Mouse (Mus musculus) CH12.LX (cell line): Measurements from ENCODE around the gene Hist1h2af. TPM values are rescaled to one million over a fixed set of nuclear protein-coding genes. Genes with fewer than 3 reads are reported as not detected.

Source experiments
- DNase-seq: peaks from one replicate; pipeline ENCODE4 v3.0.0-alpha.2; 2013; ENCODE audit errors: extremely low read depth
- H3K27ac ChIP-seq: 2 replicates; pipeline ENCODE4 v1.5.1; 2012; ENCODE audit warnings: low read depth, mild to moderate bottlenecking, control low read depth, moderate library complexity; ENCODE audit not compliant: insufficient read depth
- H3K27me3 ChIP-seq: replicated peaks from 2 replicates; pipeline ENCODE3; 2012; ENCODE audit warnings: inconsistent platforms
- H3K36me3 ChIP-seq, 2 experiments: replicated peaks in 1 of 2; 2 replicates each; pipeline versions ENCODE3 to v1.6.1; 2012; ENCODE audit warnings: inconsistent platforms in 1 of 2, low read length in 1 of 2, mild to moderate bottlenecking in 1 of 2, mixed read lengths in 1 of 2, moderate library complexity in 1 of 2; ENCODE audit not compliant: control insufficient read depth in 1 of 2, insufficient read depth in 1 of 2
- H3K4me1 ChIP-seq, 2 experiments: 2 replicates each; pipeline ENCODE4 v1.6.1; 2012; ENCODE audit warnings: inconsistent platforms in 1 of 2, moderate library complexity in 1 of 2; ENCODE audit not compliant: insufficient read depth in 2 of 2, control insufficient read depth in 1 of 2
- H3K4me2 ChIP-seq: 2 replicates; pipeline ENCODE4 v1.6.1; 2012; ENCODE audit warnings: low read depth, mild to moderate bottlenecking, control low read depth; ENCODE audit not compliant: poor library complexity, insufficient read depth, severe bottlenecking
- H3K4me3 ChIP-seq, 3 experiments: fragments of 150-350 bp in 1 of 3; sonication (generic) in 1 of 3; replicated peaks in 1 of 3; 2 replicates each; pipeline versions ENCODE3 to v1.5.1; 2011 to 2012; ENCODE audit warnings: low read depth in 2 of 3, low read length in 2 of 3, mild to moderate bottlenecking in 2 of 3, moderate library complexity in 2 of 3, control low read depth in 1 of 3, improper control_type of control experiment in 1 of 3, inconsistent platforms in 1 of 3, mixed read lengths in 1 of 3; ENCODE audit not compliant: poor library complexity in 1 of 3
- H3K79me2 ChIP-seq: replicated peaks from 2 replicates; pipeline ENCODE4 v1.6.1; 2012; ENCODE audit warnings: mild to moderate bottlenecking, moderate library complexity; ENCODE audit not compliant: control insufficient read depth, poor library complexity, insufficient read depth, severe bottlenecking; ENCODE audit errors: extremely low read depth
- H3K9ac ChIP-seq: 2 replicates; pipeline ENCODE4 v1.6.1; 2012; ENCODE audit warnings: low read depth, mild to moderate bottlenecking, control low read depth, moderate library complexity; ENCODE audit not compliant: insufficient read depth
- H3K9me3 ChIP-seq: replicated peaks from 2 replicates; pipeline ENCODE3; 2012; ENCODE audit warnings: low read length, inconsistent platforms, mixed read lengths
- BHLHE40 ChIP-seq: IDR thresholded peaks from 2 replicates; pipeline ENCODE4 v1.6.1; 2011; ENCODE audit warnings: mild to moderate bottlenecking, low read depth, low read length, improper control_type of control experiment
- CHD1 ChIP-seq: IDR thresholded peaks from 2 replicates; pipeline ENCODE4 v1.6.1; 2012; ENCODE audit warnings: low read depth, low read length, improper control_type of control experiment, inconsistent platforms
- CHD2 ChIP-seq: IDR thresholded peaks from 2 replicates; pipeline ENCODE4 v1.6.1; 2011; ENCODE audit warnings: low read length, improper control_type of control experiment
- GABPA ChIP-seq: IDR thresholded peaks from 2 replicates; pipeline ENCODE4 v1.6.1; 2012; ENCODE audit warnings: low read depth, low read length, improper control_type of control experiment, inconsistent platforms; ENCODE audit not compliant: insufficient replicate concordance
- JUND ChIP-seq: conservative IDR thresholded peaks from 2 replicates; pipeline ENCODE4 v1.6.1; 2011; ENCODE audit warnings: low read depth, low read length, improper control_type of control experiment
- MAFK ChIP-seq: IDR thresholded peaks from 2 replicates; pipeline ENCODE4 v1.6.1; 2011; ENCODE audit warnings: low read length, improper control_type of control experiment; ENCODE audit not compliant: insufficient replicate concordance
- MAX ChIP-seq: IDR thresholded peaks from 2 replicates; pipeline ENCODE4 v1.6.1; 2011; ENCODE audit warnings: low read length, improper control_type of control experiment
- MAZ ChIP-seq: IDR thresholded peaks from 2 replicates; pipeline ENCODE4 v1.6.1; 2012; ENCODE audit warnings: low read depth, mild to moderate bottlenecking, inconsistent platforms, low read length, improper control_type of control experiment, moderate library complexity
- MEF2A ChIP-seq: IDR thresholded peaks from 2 replicates; pipeline ENCODE4 v1.6.1; 2014; ENCODE audit warnings: low read depth, mild to moderate bottlenecking, inconsistent platforms, low read length, improper control_type of control experiment, borderline replicate concordance
- MXI1 ChIP-seq: IDR thresholded peaks from 2 replicates; pipeline ENCODE4 v1.6.1; 2011; ENCODE audit warnings: mild to moderate bottlenecking, low read depth, low read length, improper control_type of control experiment
- MYC ChIP-seq: IDR thresholded peaks from 2 replicates; pipeline ENCODE4 v1.6.1; 2011; ENCODE audit warnings: low read depth, mild to moderate bottlenecking, improper control_type of control experiment, low read length
- NELFE ChIP-seq: IDR thresholded peaks from 2 replicates; pipeline ENCODE4 v1.6.1; 2011; ENCODE audit warnings: low read depth, low read length, improper control_type of control experiment
- NRF1 ChIP-seq: IDR thresholded peaks from 2 replicates; pipeline ENCODE4 v1.6.1; 2014; ENCODE audit warnings: low read depth, mild to moderate bottlenecking, inconsistent platforms, low read length, improper control_type of control experiment, moderate library complexity
- SIN3A ChIP-seq: IDR thresholded peaks from 2 replicates; pipeline ENCODE4 v1.6.1; 2012; ENCODE audit warnings: low read length, improper control_type of control experiment, inconsistent platforms
- TBP ChIP-seq: conservative IDR thresholded peaks from 2 replicates; pipeline ENCODE4 v1.6.1; 2011; ENCODE audit warnings: low read depth, low read length, improper control_type of control experiment
- TCF12 ChIP-seq: IDR thresholded peaks from 2 replicates; pipeline ENCODE4 v1.6.1; 2014; ENCODE audit warnings: low read depth, mild to moderate bottlenecking, inconsistent platforms, low read length, improper control_type of control experiment
- USF1 ChIP-seq: IDR thresholded peaks from 2 replicates; pipeline ENCODE4 v1.6.1; 2014; ENCODE audit warnings: low read depth, mild to moderate bottlenecking, inconsistent platforms, low read length, improper control_type of control experiment
- USF2 ChIP-seq: conservative IDR thresholded peaks from 2 replicates; pipeline ENCODE4 v1.6.1; 2011; ENCODE audit warnings: low read depth, low read length, improper control_type of control experiment
- dilution Hi-C: fragments of 300-500 bp; cut with MboI; formaldehyde crosslinking; loops from 2 replicates; pipeline ENCODE4 v1.14.3; 2020; ENCODE audit warnings: low sequenced_read_pairs; ENCODE audit not compliant: extremely low pct_unique_long_range_greater_than_20kb, extremely low pct_ligation_motif_present
- in situ Hi-C: fragments of 300-500 bp; cut with MboI; formaldehyde crosslinking; loops from 3 replicates; pipeline ENCODE4 v1.14.3; 2019; ENCODE audit warnings: low sequenced_read_pairs, low pct_ligation_motif_present, low pct_unique_long_range_greater_than_20kb, mixed read lengths
- polyA plus RNA-seq: library from polyadenylated mRNA; unstranded; fragments of >175 nt; gene quantifications from 2 replicates; pipeline ENCODE4 v1.2.1, GENCODE M21; 2012; ENCODE audit warnings: low read depth; ENCODE audit not compliant: insufficient read length
- total RNA-seq, 2 experiments: library from RNA; depleted of rRNA; stranded (reverse); fragments of 300-350 nt in 1 of 2; fragments of >200 nt in 1 of 2; gene quantifications; 2 replicates each; pipeline ENCODE4 v1.2.3; 2012 to 2014

The Hist1h2af gene
- total and polyA plus RNA-seq, 3 experiments, result 57.1 to 932 (median 68.6) TPM

- H3K4me1 ChIP-seq, result peaks cover 3 to 11% of the 10 kb centered on the region in 2 experiments; a peak in 3 of 4 replicates
- H3K79me2 ChIP-seq, result no peaks in the 10 kb centered on the region
- no peak overlapping the region; the same call in 1 of the 2 replicates for H3K27ac ChIP-seq
- H3K27me3 ChIP-seq, result no peaks in the 10 kb centered on the region
- H3K9ac ChIP-seq, result peak overlapping the region; percentile 53
- H3K4me2 ChIP-seq, result peak overlapping the region; percentile 100
- no peaks in the 10 kb centered on the region for H3K36me3 ChIP-seq
- TF ChIP-seq GABPA (no peak), CHD2 (no peak), BHLHE40 (no peak; the same call in 1 of the 2 replicates), MAX (no peak), MAZ (no peak), TCF12 (no peak), CHD1 (no peak), SIN3A (0 out of 2 replicates have a peak, but pooled peaks have one; percentile 17), NELFE (no peak), MXI1 (peak; percentile 5; the same call in 1 of the 2 replicates), USF2 (no peak), MEF2A (no peak), NRF1 (no peak), MAFK (no peak)
- TF ChIP-seq, all 38 proteins: peak for 2
- no peak for DNase-seq
- dilution Hi-C loops, result no loop called here
- no peaks in the 10 kb centered on the region for H3K9me3 ChIP-seq
- in situ Hi-C loops, result loop anchor here (10.0 to 25.0 kb wide), 2 partner anchors 197 to 1564 kb away; partner anchors contain the start of gene Zfp184
- peak overlapping the region; percentile 44 to 64 (median 47) for H3K4me3 ChIP-seq
These were observed 32.2 kb upstream of the Hist1h2af start for GRCm38 (mm10) chr13:23501511-23501910.

DNA sequence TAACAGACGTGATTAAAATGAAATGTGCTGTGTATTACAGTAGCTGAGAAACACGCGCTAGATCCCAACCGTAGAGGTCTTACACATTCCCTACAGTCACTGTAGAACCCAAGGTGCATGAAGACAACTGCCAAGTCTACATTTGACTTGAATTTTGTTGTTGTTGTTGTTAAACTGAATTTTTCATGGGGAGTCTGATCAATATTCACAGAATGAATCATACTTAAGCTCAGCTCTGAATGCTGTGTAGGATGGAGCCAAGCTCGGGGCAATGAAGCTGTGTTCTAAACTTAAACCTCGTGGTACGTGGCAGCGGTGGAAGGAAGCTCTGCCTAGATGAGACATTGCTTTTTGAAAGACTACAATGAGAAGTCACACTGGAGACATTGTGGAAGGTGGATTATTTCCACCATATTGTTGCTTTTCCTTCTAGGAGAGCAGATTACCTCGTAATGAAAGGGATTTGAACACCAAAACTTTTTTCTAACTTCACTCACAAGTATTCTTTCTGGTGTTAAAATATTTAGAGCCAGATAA, 31.6 kb upstream of the Hist1h2af start:
- Histone ChIP-seq H3K27ac (peak overlapping the region; percentile 35; the same call in 1 of the 2 replicates), H3K9ac (peak overlapping the region; percentile 53), H3K79me2 (no peaks in the 10 kb centered on the region), H3K4me1 (peaks cover 3 to 14% of the 10 kb centered on the region in 2 experiments; a peak in 3 of 4 replicates), H3K27me3 (no peaks in the 10 kb centered on the region), H3K4me3 (peak overlapping the region; percentile 44 to 64 (median 47)), H3K36me3 (no peaks in the 10 kb centered on the region), H3K9me3 (no peaks in the 10 kb centered on the region), H3K4me2 (peak overlapping the region; percentile 100)
- no peak for TF ChIP-seq TBP
- TF ChIP-seq MYC, result 0 out of 2 replicates have a peak, but pooled peaks have one; percentile 39
- TF ChIP-seq USF1, result no peak
- TF ChIP-seq MXI1, result peak; percentile 50; the same call in 1 of the 2 replicates
- TF ChIP-seq MAX, result peak; percentile 45; the same call in 1 of the 2 replicates
- 0 out of 2 replicates have a peak, but pooled peaks have one; percentile 56 for TF ChIP-seq SIN3A
- no peak for TF ChIP-seq JUND
- DNase-seq, result peak; percentile 42
- in situ Hi-C loops (loop anchor here (10.0 to 25.0 kb wide), 2 partner anchors 197 to 1565 kb away; partner anchors contain the start of gene Zfp184), dilution Hi-C loops (no loop called here)
